Mouse (Mus musculus) kidney, postnatal 0 days (tissue): ENCODE measurements around the gene Grip1. TPM values are rescaled to one million over a fixed set of nuclear protein-coding genes. Genes with fewer than 3 reads are reported as not detected.

Experiments used
- ATAC-seq: fragments of 200-750 bp; cut with Nextera tagmentation; replicated peaks from 2 replicates; pipeline ENCODE4 v1.8.0; 2017; ENCODE audit warnings: low read depth, moderate number of reproducible peaks, moderate TSS enrichment, moderate library complexity; ENCODE audit not compliant: low FRiP score
- DNase-seq: peaks from one replicate; pipeline ENCODE4 v3.0.0-alpha.2; 2016; ENCODE audit warnings: low spot score
- H3K27ac ChIP-seq: fragments of 300-500 bp; sonication (generic); 2 replicates; pipeline ENCODE4 v1.5.1; 2014; ENCODE audit warnings: mild to moderate bottlenecking
- H3K27me3 ChIP-seq: fragments of 300-500 bp; sonication (generic); 2 replicates; pipeline ENCODE4 v1.6.1; 2014; ENCODE audit warnings: low read length, mixed read lengths; ENCODE audit not compliant: insufficient read depth
- H3K36me3 ChIP-seq: fragments of 300-500 bp; sonication (generic); 2 replicates; pipeline ENCODE4 v1.6.1; 2014; ENCODE audit warnings: low read length, mixed read lengths; ENCODE audit not compliant: insufficient read depth
- H3K4me1 ChIP-seq: fragments of 300-500 bp; sonication (generic); replicated peaks from 2 replicates; pipeline ENCODE4 v1.6.1; 2014; ENCODE audit warnings: antibody characterized with exemption, low read length, mixed read lengths; ENCODE audit not compliant: insufficient read depth
- H3K4me2 ChIP-seq: fragments of 300-500 bp; sonication (generic); 2 replicates; pipeline ENCODE4 v1.6.1; 2014; ENCODE audit warnings: mild to moderate bottlenecking, low read length, moderate library complexity, mixed read lengths
- H3K4me3 ChIP-seq: fragments of 300-500 bp; sonication (generic); replicated peaks from 2 replicates; pipeline ENCODE4 v1.5.1; 2014; ENCODE audit warnings: low read depth, low read length
- H3K9ac ChIP-seq: fragments of 300-500 bp; sonication (generic); 2 replicates; pipeline ENCODE4 v1.6.1; 2014; ENCODE audit warnings: low read depth, low read length
- H3K9me3 ChIP-seq: fragments of 300-500 bp; sonication (generic); replicated peaks from 2 replicates; pipeline ENCODE4 v1.6.1; 2016; ENCODE audit warnings: low read length, inconsistent platforms, mixed read lengths
- CTCF ChIP-seq: IDR thresholded peaks from 2 replicates; pipeline ENCODE4 v1.5.1; 2016; ENCODE audit warnings: antibody characterized with exemption, low read depth, mild to moderate bottlenecking, moderate library complexity
- WGBS: fragments of 180-500 bp; shearing (Covaris S2); extraction: QIAGEN DNeasy Blood & Tissue Kit; methylation state at CpG from one replicate; pipeline ENCODE4 v1.1.7; 2014; 5-methylcytosine and 5-hydroxymethylcytosine counted together
- polyA plus RNA-seq: library from polyadenylated mRNA; unstranded; fragments of >200 nt; fragmentation: Nextera tagmentation; extraction: Ambion mirVana; gene quantifications from 2 replicates; pipeline ENCODE4 v1.2.1, GENCODE M21; 2015

Grip1 gene
- polyA plus RNA-seq, 1 experiment from 2014 or later, result 3.1 TPM

- DNase-seq (peak; percentile 32), ATAC-seq (no peak)
- Histone ChIP-seq H3K9ac (no peak overlapping the region), H3K36me3 (no peaks in the 10 kb centered on the region), H3K4me1 (peaks cover 1% of the 10 kb centered on the region; the same call in 1 of the 2 replicates), H3K9me3 (no peaks in the 10 kb centered on the region), H3K4me3 (peak overlapping the region; percentile 74), H3K27ac (no peak overlapping the region), H3K27me3 (no peaks in the 10 kb centered on the region), H3K4me2 (peak overlapping the region; percentile 99)
- peak; percentile 17; the same call in 1 of the 2 replicates for TF ChIP-seq CTCF
- 13% methylated on average over 10 of the region's 10 CpGs for WGBS
These were observed 1.9 kb downstream of the Grip1 start for GRCm38 (mm10) chr10:119455543-119455940.

DNA sequence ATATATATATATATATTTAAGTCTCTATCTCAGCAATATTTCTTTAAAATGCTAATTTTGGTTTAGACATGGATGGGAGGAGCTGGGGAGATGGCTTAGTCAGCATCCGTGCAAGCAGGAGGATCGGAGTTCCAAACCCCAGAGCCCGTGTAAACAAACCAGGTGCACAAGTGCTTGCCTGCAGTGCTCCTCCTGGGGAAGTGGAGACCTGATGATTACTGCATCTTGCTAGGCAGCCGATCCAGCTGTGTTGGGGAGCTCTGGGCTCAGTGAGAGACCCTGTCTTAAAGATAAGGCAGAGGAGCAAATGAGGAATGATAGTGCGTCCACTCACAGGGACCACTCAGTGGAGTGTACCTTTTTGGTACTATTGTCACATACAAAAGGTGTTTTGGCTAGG lies 3.5 kb downstream of the Grip1 start:
- H3K27me3 ChIP-seq, result no peaks in the 10 kb centered on the region
- no peak overlapping the region for H3K27ac ChIP-seq
- ATAC-seq (no peak), DNase-seq (no peak)
- peaks cover 3% of the 10 kb centered on the region; the same call in 1 of the 2 replicates for H3K4me1 ChIP-seq
- H3K9ac ChIP-seq, result no peak overlapping the region
- no peak for TF ChIP-seq CTCF
- 87% methylated on average over 5 of the region's 5 CpGs for WGBS
- no peaks in the 10 kb centered on the region for H3K9me3 ChIP-seq
- no peak overlapping the region for H3K4me3 ChIP-seq
- no peaks in the 10 kb centered on the region for H3K36me3 ChIP-seq
- H3K4me2 ChIP-seq, result no peak overlapping the region

DNA sequence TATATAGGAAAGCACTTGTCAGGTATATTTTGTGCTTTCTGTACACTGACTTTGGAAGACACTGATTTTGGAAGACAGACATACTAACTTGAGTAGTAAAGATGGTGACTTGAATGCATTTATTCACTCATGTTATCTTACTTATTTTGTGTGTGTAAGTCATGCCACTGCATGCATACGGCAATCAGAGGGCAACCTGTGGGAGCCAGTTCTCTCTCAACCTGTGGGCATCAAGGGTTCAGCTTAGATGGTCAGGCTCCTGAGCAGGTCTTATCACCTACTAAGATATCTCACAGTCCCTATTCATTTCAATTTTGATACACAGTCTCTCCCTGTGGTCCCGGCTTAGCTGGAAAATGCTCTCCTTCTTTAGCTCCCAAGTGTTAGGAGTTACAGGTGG lies 5.4 kb downstream of the Grip1 start:
- H3K4me3 ChIP-seq, result no peak overlapping the region
- H3K4me2 ChIP-seq, result no peak overlapping the region
- H3K27me3 ChIP-seq, result no peaks in the 10 kb centered on the region
- 88% methylated on average over 2 of the region's 2 CpGs for WGBS
- no peak for ATAC-seq
- DNase-seq, result no peak
- H3K9me3 ChIP-seq, result no peaks in the 10 kb centered on the region
- H3K9ac ChIP-seq, result no peak overlapping the region
- H3K36me3 ChIP-seq, result no peaks in the 10 kb centered on the region
- TF ChIP-seq CTCF, result no peak
- no peak overlapping the region for H3K27ac ChIP-seq
- H3K4me1 ChIP-seq, result peaks cover 3% of the 10 kb centered on the region; the same call in 1 of the 2 replicates

GRCm38 (mm10) chr10:119463345-119463744 lies 9.7 kb downstream of the Grip1 start:
- H3K4me2 ChIP-seq, result no peak overlapping the region
- TF ChIP-seq CTCF, result no peak
- H3K4me1 ChIP-seq, result 0 out of 2 replicates have a peak, but pooled peaks cover 3% of the 10 kb centered on the region
- no peaks in the 10 kb centered on the region for H3K9me3 ChIP-seq
- DNase-seq (no peak), ATAC-seq (no peak)
- 84% methylated on average over 7 of the region's 7 CpGs for WGBS
- H3K27ac ChIP-seq, result no peak overlapping the region
- H3K9ac ChIP-seq, result no peak overlapping the region
- H3K4me3 ChIP-seq, result no peak overlapping the region
- H3K36me3 ChIP-seq, result no peaks in the 10 kb centered on the region
- H3K27me3 ChIP-seq, result no peaks in the 10 kb centered on the region

GRCm38 (mm10) chr10:119463793-119464192 lies 10.2 kb downstream of the Grip1 start:
- DNase-seq (no peak), ATAC-seq (no peak)
- Histone ChIP-seq H3K4me1 (0 out of 2 replicates have a peak, but pooled peaks cover 3% of the 10 kb centered on the region), H3K9me3 (no peaks in the 10 kb centered on the region), H3K27ac (no peak overlapping the region), H3K27me3 (no peaks in the 10 kb centered on the region), H3K9ac (no peak overlapping the region), H3K4me2 (no peak overlapping the region), H3K4me3 (no peak overlapping the region), H3K36me3 (no peaks in the 10 kb centered on the region)
- 84% methylated on average over 7 of the region's 7 CpGs for WGBS
- TF ChIP-seq CTCF, result no peak

DNA sequence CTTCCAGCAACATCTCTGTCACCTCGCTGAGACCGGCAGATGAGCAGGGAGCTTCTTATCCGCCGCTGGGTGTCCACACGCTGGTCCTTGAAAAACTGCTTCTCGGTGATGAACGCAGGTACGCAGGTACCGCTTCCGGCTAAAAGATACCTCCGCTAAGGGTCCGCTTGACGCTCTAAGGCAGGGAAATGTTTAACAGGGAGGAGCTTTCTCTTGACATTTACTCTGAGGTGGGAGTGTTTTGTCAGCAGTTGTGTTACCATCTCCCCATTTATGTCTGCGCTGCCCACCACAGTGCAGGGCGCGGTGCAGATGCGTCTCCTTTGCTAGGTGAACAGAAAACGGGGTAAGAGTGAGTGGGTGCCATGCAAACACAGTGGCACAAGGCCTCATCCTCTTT lies 14.3 kb downstream of the Grip1 start:
- no peaks in the 10 kb centered on the region for H3K27me3 ChIP-seq
- H3K9me3 ChIP-seq, result no peaks in the 10 kb centered on the region
- ATAC-seq, result no peak
- no peaks in the 10 kb centered on the region for H3K4me1 ChIP-seq
- no peaks in the 10 kb centered on the region for H3K36me3 ChIP-seq
- H3K9ac ChIP-seq, result no peak overlapping the region
- no peak for DNase-seq
- WGBS, result 90% methylated on average over 18 of the region's 18 CpGs
- no peak overlapping the region for H3K27ac ChIP-seq
- no peak overlapping the region for H3K4me2 ChIP-seq
- TF ChIP-seq CTCF, result no peak
- H3K4me3 ChIP-seq, result no peak overlapping the region

- Histone ChIP-seq H3K9ac (no peak overlapping the region), H3K27ac (no peak overlapping the region), H3K9me3 (no peaks in the 10 kb centered on the region), H3K4me1 (no peaks in the 10 kb centered on the region), H3K4me2 (no peak overlapping the region), H3K27me3 (no peaks in the 10 kb centered on the region), H3K4me3 (no peak overlapping the region), H3K36me3 (no peaks in the 10 kb centered on the region)
- no peak for TF ChIP-seq CTCF
- WGBS, result 88% methylated on average over 1 of the region's 1 CpGs
- no peak for DNase-seq
- ATAC-seq, result no peak
These were observed 16.5 kb downstream of the Grip1 start for GRCm38 (mm10) chr10:119470096-119470495.
